Mouse (Mus musculus) midbrain, embryonic 16.5 days (tissue): ENCODE data around the gene Hist1h3b. TPM values are rescaled to one million over a fixed set of nuclear protein-coding genes. Genes with fewer than 3 reads are reported as not detected.

Experiments used
- ATAC-seq: fragments of 200-750 bp; cut with Nextera tagmentation; 2 replicates; pipeline ENCODE4 v1.8.0; 2017; ENCODE audit warnings: moderate TSS enrichment
- H3K27ac ChIP-seq: fragments of 300-500 bp; sonication (generic); 2 replicates; pipeline ENCODE4 v1.5.1; 2014; ENCODE audit warnings: mild to moderate bottlenecking, low read length, mixed read lengths
- H3K27me3 ChIP-seq: fragments of 300-500 bp; sonication (generic); 2 replicates; pipeline ENCODE4 v1.6.1; 2014; ENCODE audit warnings: low read depth, low read length, mixed read lengths; ENCODE audit not compliant: control insufficient read depth, insufficient read depth
- H3K36me3 ChIP-seq: fragments of 300-500 bp; sonication (generic); 2 replicates; pipeline ENCODE4 v1.6.1; 2014; ENCODE audit warnings: mild to moderate bottlenecking, low read length, moderate library complexity, mixed read lengths; ENCODE audit not compliant: control insufficient read depth, insufficient read depth
- H3K4me1 ChIP-seq: fragments of 300-500 bp; sonication (generic); 2 replicates; pipeline ENCODE4 v1.6.1; 2014; ENCODE audit warnings: mild to moderate bottlenecking, low read length, mixed read lengths; ENCODE audit not compliant: control insufficient read depth, insufficient read depth
- H3K4me2 ChIP-seq: fragments of 300-500 bp; sonication (generic); 2 replicates; pipeline ENCODE4 v1.6.1; 2014; ENCODE audit warnings: mild to moderate bottlenecking, low read length, mixed read lengths
- H3K4me3 ChIP-seq: fragments of 300-500 bp; sonication (generic); 2 replicates; pipeline ENCODE4 v1.5.1; 2014; ENCODE audit warnings: low read depth, mild to moderate bottlenecking, low read length, moderate library complexity, mixed read lengths
- H3K9ac ChIP-seq: fragments of 300-500 bp; sonication (generic); 2 replicates; pipeline ENCODE4 v1.6.1; 2014; ENCODE audit warnings: low read depth, low read length, mixed read lengths
- H3K9me3 ChIP-seq: fragments of 300-500 bp; sonication (generic); replicated peaks from 2 replicates; pipeline ENCODE4 v1.6.1; 2014; ENCODE audit warnings: mild to moderate bottlenecking, low read length, mixed read lengths; ENCODE audit not compliant: control insufficient read depth, poor library complexity, severe bottlenecking
- WGBS: fragments of 180-500 bp; shearing (Covaris S2); extraction: QIAGEN DNeasy Blood & Tissue Kit; methylation state at CpG from one replicate; pipeline ENCODE4 v1.1.7; 2014; 5-methylcytosine and 5-hydroxymethylcytosine counted together
- polyA plus RNA-seq: library from polyadenylated mRNA; unstranded; fragments of >200 nt; fragmentation: Nextera tagmentation; extraction: Ambion mirVana; gene quantifications from 2 replicates; pipeline ENCODE4 v1.2.1, GENCODE M21; 2015

Gene Hist1h3b
- polyA plus RNA-seq, 1 experiment from 2014 or later: 1.1 TPM

DNA sequence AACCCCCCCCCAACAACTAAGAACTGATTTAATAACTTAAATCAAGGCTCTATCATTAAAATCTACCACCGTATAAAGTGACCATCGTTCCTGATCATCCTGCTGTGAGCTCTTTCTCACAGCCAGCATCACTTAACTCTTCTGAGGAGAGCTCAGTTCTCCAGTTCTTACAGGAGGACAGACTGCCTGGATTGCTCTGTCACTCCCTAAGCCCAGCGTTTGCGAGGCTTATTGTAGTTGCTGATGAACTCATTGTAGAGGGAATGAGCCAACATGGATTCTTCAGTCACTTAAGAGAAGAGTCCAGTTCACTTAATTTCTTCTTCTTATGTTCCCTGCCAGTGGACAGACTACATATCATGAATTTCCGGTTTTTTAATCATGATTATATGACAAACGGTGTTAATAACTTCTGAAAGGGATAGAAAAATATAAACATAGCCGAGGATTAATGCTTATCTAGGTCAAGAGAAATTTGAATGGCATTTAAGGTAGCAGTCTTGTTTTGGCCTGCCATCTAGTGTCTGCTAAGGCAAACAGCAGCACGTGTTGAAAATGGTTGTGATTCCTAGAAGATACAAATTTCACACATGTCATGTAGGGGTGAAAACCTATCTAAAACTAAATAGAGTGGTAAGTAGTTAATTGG is 19.8 kb upstream of the Hist1h3b start:
- ATAC-seq: 0 out of 2 replicates have a peak, but pooled peaks have one; percentile 32
- no peaks in the 10 kb centered on the region for H3K4me1 ChIP-seq

DNA sequence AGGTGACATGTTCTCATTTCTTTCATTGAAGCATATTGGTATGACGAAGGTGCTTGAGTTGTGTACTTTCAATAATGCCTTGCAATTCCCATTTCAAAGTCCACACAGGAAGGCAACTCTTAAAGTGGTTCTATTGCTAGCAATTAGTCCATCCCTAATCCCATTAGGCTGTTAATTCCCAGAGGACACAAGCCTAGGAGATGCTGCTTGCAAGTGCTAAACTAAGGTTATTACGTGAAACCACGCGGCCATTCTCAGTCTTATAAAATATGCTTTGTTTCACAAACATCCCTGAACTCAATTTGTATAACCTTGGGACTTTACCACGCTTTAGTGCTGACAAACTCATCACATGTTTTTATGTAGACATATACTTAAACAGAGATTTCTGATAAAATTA is 15.0 kb upstream of the Hist1h3b start:
- H3K27me3 ChIP-seq: no peaks in the 10 kb centered on the region
- no peaks in the 10 kb centered on the region for H3K36me3 ChIP-seq
- no peak overlapping the region for H3K9ac ChIP-seq
- no peak overlapping the region for H3K27ac ChIP-seq
- no peaks in the 10 kb centered on the region for H3K9me3 ChIP-seq
- no peak overlapping the region for H3K4me3 ChIP-seq
- no peak for ATAC-seq
- WGBS: 77% methylated on average over 5 of the region's 5 CpGs
- no peak overlapping the region for H3K4me2 ChIP-seq
- H3K4me1 ChIP-seq: peaks cover 17% of the 10 kb centered on the region

More for the DNA sequence above, 19.8 kb upstream of the Hist1h3b start:
- no peak overlapping the region for H3K4me3 ChIP-seq
- H3K36me3 ChIP-seq: no peaks in the 10 kb centered on the region
- no peak overlapping the region for H3K4me2 ChIP-seq
- H3K27me3 ChIP-seq: no peaks in the 10 kb centered on the region
- no peaks in the 10 kb centered on the region for H3K9me3 ChIP-seq
- H3K27ac ChIP-seq: no peak overlapping the region
- WGBS: 24% methylated on average over 8 of the region's 8 CpGs
- no peak overlapping the region for H3K9ac ChIP-seq

- peak overlapping the region; percentile 60; the same call in 1 of the 2 replicates for H3K9ac ChIP-seq
- whole genome bisulfite sequencing: 21% methylated on average over 4 of the region's 4 CpGs
Observed at GRCm38 (mm10) chr13:23738041-23738440, 14.0 kb upstream of the Hist1h3b start.

DNA sequence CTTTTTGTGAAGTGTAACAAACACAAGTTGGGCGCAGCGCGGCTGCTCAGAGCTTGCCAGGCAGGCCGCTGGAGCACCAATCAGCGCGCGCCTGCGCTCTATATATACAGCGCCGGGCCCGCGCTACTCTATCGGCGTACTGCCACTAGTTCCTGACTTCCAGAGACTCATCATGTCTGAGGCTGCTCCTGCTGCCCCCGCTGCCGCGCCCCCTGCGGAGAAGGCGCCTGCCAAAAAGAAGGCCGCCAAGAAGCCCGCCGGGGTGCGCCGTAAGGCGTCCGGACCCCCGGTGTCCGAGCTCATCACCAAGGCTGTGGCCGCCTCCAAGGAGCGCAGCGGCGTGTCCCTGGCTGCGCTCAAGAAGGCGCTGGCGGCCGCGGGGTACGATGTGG is 13.4 kb upstream of the Hist1h3b start, which contains the start of gene Hist1h1c:
TSS of gene Hist1h1c (plus strand) at position 132 of the 392 bp plus-strand sequence.
- Histone ChIP-seq H3K4me1 (peaks cover 17% of the 10 kb centered on the region), H3K36me3 (no peaks in the 10 kb centered on the region), H3K4me3 (peak within 1 kb of the TSS; percentile 55), H3K9me3 (no peaks in the 10 kb centered on the region), H3K27ac (peak within 1 kb of the TSS; percentile 56), H3K27me3 (no peaks in the 10 kb centered on the region), H3K4me2 (peak within 1 kb of the TSS; percentile 95), H3K9ac (peak within 1 kb of the TSS; percentile 60)
- peak; percentile 95 for ATAC-seq
- WGBS: under 1% methylated on average over 29 of the region's 38 CpGs

More at GRCm38 (mm10) chr13:23738041-23738440, 14.0 kb upstream of the Hist1h3b start:
- ATAC-seq: no peak
- H3K27me3 ChIP-seq: no peaks in the 10 kb centered on the region
- H3K27ac ChIP-seq: no peak overlapping the region; the same call in 1 of the 2 replicates
- no peaks in the 10 kb centered on the region for H3K9me3 ChIP-seq
- no peaks in the 10 kb centered on the region for H3K36me3 ChIP-seq
- H3K4me3 ChIP-seq: peak overlapping the region; percentile 55
- peaks cover 17% of the 10 kb centered on the region for H3K4me1 ChIP-seq
- peak overlapping the region; percentile 95 for H3K4me2 ChIP-seq

DNA sequence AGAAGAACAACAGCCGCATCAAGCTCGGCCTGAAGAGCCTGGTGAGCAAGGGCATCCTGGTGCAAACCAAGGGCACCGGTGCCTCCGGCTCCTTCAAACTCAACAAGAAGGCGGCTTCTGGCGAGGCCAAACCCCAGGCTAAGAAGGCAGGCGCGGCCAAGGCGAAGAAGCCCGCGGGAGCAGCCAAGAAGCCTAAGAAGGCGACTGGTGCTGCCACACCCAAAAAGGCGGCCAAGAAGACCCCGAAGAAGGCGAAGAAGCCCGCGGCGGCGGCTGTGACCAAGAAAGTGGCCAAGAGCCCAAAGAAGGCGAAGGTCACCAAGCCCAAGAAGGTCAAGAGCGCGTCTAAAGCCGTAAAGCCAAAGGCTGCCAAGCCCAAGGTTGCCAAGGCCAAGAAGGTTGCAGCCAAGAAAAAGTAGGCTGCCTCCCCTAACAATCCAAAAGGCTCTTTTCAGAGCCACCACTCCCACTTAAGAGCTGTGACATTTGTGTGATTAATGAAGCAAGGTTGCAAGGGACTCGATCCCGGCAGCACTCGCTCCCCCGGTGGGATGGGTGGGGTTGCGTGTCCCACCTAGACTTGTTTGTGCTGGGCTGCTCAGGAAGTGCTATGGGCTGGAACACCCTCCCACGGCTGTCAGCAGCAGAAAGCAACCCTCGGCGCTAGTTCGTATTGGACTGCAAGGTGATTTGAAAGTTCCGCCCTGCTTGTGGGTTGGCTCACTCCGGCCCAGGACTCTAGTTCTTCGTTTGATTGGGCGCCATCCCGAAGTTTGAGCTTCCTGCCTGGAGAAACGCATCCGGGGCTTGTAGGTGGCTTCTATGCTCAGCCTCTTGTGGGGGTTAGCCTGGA is 12.8 kb upstream of the Hist1h3b start:
- peak; percentile 93 for ATAC-seq
- Histone ChIP-seq H3K27me3 (no peaks in the 10 kb centered on the region), H3K27ac (peak overlapping the region; percentile 56), H3K36me3 (no peaks in the 10 kb centered on the region), H3K4me2 (peak overlapping the region; percentile 95), H3K4me3 (peak overlapping the region; percentile 55), H3K9ac (peak overlapping the region; percentile 60), H3K9me3 (no peaks in the 10 kb centered on the region), H3K4me1 (peaks cover 17% of the 10 kb centered on the region)
- under 1% methylated on average over 39 of the region's 39 CpGs for WGBS

GRCm38 (mm10) chr13:23739922-23740252 is 12.2 kb upstream of the Hist1h3b start:
- H3K4me2 ChIP-seq: peak overlapping the region; percentile 95
- peaks cover 17% of the 10 kb centered on the region for H3K4me1 ChIP-seq
- WGBS: under 1% methylated on average over 14 of the region's 14 CpGs
- H3K4me3 ChIP-seq: peak overlapping the region; percentile 55
- H3K9ac ChIP-seq: peak overlapping the region; percentile 45; the same call in 1 of the 2 replicates
- H3K27me3 ChIP-seq: no peaks in the 10 kb centered on the region
- H3K9me3 ChIP-seq: no peaks in the 10 kb centered on the region
- no peaks in the 10 kb centered on the region for H3K36me3 ChIP-seq
- ATAC-seq: no peak
- H3K27ac ChIP-seq: peak overlapping the region; percentile 56

GRCm38 (mm10) chr13:23740256-23740840 is 11.7 kb upstream of the Hist1h3b start:
- H3K27me3 ChIP-seq: no peaks in the 10 kb centered on the region

DNA sequence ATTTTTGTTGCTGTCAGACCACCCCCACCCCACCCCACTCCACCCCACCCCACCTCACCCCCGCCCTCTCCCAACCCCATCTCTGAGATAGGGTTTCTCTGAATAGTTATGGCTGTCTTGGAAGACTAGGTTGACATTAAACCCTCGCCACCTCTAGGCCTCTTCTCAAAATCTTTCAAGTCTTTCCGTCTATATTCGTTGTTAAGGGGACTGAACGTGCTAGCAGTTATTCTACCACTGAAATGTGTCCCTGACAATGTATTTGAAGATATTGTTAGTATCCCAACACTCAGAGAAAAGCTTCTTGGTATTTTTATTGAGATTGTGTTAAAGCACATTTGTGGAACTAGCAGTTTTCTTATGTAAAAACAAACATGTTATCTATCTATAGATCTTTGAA is 11.2 kb upstream of the Hist1h3b start:
- ATAC-seq: no peak
- H3K4me1 ChIP-seq: peaks cover 17% of the 10 kb centered on the region
- H3K9ac ChIP-seq: no peak overlapping the region
- WGBS: 60% methylated on average over 5 of the region's 5 CpGs
- H3K4me3 ChIP-seq: no peak overlapping the region
- no peak overlapping the region for H3K27ac ChIP-seq
- no peaks in the 10 kb centered on the region for H3K36me3 ChIP-seq
- H3K4me2 ChIP-seq: no peak overlapping the region
- H3K27me3 ChIP-seq: no peaks in the 10 kb centered on the region
- no peaks in the 10 kb centered on the region for H3K9me3 ChIP-seq

More at GRCm38 (mm10) chr13:23740256-23740840, 11.7 kb upstream of the Hist1h3b start:
- ATAC-seq: no peak
- peak overlapping the region; percentile 55 for H3K4me3 ChIP-seq
- H3K27ac ChIP-seq: peak overlapping the region; percentile 56
- no peaks in the 10 kb centered on the region for H3K9me3 ChIP-seq
- H3K36me3 ChIP-seq: no peaks in the 10 kb centered on the region
- peak overlapping the region; percentile 45; the same call in 1 of the 2 replicates for H3K9ac ChIP-seq
- peaks cover 17% of the 10 kb centered on the region for H3K4me1 ChIP-seq
- WGBS: 41% methylated on average over 13 of the region's 13 CpGs
- H3K4me2 ChIP-seq: peak overlapping the region; percentile 95
